Mouse (Mus musculus) A20 (cell line): ENCODE measurements around the gene Ifi27.
"Not testable (repeated sequence)": the region's sequence is repeated elsewhere in the genome, so short reads cannot be mapped to it uniquely, and the experiment has no call there.

Experiments used
- DNase-seq: peaks from one replicate; pipeline ENCODE4 v3.0.0-alpha.2; 2011; ENCODE audit warnings: low read depth, low spot score

Gene Ifi27

DNA sequence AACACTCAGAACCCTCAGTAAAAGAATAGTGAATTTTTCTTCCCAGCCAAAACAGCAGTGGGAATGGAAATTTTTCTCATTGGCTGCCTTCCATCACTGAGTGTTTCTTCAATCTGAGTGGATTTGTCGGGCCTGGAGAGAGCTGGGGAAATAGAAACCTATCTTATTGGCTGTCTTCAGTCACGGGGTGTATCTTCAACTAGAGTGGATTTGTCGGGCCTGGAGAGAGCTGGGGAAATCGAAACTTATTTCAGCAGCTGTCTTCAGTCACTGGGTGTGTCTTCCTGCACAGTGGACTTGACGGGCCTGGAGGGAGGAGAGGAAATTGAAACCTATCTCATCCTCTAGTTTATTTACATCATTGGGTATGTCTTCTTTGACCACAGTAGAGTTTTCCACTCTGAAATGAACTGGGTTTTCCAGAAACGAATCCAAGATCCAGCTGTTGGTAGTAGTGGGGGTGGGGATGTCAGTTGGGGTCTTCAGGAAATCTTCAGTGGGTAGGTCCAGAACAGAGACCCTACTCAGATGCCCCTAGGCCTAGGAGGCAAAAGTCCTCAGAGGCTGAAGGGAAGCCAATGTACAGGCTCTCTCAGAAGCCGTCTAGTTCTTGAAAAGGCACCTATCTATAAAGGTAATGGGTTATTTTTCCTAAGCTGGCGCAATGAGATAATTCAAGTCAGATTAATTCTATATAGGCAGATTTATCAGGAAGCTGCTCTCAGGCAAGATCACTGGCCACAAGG is at the start of gene Ifi27:
Gene Ifi27, plus strand, starts transcription at position 226 of the 746 bp plus-strand sequence.
- peak; percentile 12 for DNase-seq

- DNase-seq, result peak; percentile 97
Measured at GRCm38 (mm10) chr12:103388505-103389347, 45.3 kb upstream of the Ifi27 start, which contains the start of gene Otub2. Otub2 (plus strand) TSS chr12:103388682.

- no peak for DNase-seq
Measured at GRCm38 (mm10) chr12:103389348-103389727, 44.7 kb upstream of the Ifi27 start.

DNA sequence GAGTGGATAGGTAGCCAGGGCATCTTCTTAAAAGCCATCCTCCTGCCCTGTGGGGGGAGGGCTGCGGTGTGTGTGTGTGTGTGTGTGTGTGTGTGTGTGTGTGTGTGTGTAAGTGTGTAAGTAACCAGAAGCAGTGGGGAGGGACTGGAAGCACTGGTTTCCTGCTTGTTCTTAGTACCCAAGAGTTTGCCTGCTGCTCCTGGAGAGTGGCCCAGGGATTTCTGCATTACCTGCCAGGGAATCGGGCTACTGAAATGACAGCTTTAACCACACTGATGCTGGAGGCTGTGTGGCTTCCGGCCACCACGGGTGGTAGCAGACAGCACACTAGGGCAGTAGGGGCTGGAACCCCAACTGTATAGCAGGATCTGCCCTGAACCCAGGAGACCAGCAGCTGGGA is 44.0 kb upstream of the Ifi27 start:
- no peak for DNase-seq

- DNase-seq, result no peak
Measured at GRCm38 (mm10) chr12:103391098-103391497, 42.9 kb upstream of the Ifi27 start.

DNA sequence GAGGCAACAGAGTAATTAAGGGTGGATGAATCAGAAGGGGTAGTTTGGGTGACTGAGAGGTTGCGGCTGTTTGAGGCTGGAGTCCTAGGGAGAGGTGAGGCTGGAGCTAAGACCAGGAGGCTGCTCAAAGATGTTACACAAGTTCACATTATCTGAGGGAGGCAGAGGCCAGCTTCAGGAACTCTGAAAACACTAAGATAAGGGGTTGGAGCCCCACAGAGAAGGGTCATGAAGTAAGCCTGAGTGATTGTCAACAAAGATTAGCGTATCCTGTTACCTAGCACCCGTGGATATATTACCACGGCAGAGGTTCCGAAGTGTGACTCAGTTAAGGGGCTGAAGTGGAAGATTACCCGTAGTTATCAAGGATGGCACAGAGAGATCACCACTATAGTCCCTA is 40.5 kb upstream of the Ifi27 start:
- DNase-seq, result no peak

DNA sequence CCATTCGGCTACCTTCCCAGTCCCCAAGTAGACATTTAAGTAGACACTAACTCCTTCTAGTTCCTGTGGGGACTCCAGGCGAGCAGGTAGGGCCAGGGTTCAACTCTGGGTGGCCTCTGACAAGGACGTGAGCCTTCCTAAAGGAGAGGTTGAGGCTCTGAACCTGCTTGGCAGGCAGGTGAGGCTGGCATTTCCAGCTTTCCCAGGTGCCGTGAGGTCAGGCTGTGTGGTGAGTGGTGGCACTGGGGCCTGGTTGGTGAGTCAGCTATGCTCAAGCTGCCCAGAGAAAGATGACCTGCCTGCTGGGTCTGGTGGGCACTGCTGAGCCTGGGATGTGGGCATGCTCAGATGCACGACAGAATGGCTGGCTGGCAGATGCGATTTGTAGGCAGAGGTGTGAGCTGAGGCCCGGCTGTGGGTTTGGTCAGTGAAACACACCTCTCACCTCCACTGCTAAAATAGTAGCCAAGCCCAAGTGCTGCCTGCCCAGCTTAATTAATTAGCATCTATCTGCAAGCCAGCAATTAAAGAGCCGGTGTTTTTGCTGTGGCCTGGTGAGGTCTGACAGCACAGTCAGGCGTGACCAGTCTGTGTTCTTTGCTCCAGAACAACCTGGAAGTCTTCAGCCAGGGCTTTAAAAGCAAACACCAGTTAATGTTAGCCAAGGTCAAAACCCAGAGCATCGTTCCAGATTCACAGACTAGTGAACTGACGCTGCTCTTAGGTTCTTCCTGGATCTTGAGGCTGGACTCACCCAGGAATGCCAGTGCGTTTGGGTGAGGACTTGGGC is 38.3 kb upstream of the Ifi27 start:
- peak; percentile 18 for DNase-seq

DNA sequence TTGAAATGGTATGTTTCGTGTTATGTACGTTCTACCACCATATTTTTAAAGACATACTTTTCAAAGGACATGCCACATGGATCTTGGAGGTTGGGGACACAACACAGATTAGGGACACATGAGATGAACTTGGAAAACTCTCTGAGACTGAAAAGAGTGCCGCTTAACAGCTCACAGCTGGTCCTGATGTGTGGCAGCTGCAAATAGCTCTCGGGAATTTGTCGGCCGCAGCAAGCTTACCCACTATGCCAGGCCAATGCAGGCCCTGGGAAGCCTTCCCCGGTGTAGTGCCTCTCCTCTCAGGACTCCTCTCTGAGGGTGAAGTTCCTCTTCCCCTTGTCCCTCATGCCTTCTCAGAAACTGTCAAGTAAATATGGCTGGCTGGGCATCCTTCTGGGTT is 37.3 kb upstream of the Ifi27 start:
- DNase-seq, result no peak

DNA sequence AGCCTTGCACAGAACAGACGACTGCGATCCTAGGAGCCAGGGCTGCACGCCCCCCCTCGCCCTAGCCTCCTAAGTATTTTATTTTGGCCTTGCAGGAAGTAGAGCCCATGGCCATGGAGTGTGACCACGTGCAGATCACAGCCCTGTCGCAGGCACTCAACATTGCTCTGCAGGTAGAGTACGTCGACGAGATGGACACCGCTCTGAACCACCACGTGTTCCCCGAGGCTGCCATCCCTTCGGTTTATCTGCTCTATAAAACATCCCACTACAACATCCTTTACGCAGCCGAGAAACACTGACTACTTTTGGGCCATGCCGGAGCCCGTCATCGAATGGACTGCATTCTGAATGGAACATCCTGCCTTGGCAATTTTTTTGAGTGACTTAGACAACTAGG is 29.9 kb upstream of the Ifi27 start:
- no peak for DNase-seq

GRCm38 (mm10) chr12:103407720-103408119 is 26.3 kb upstream of the Ifi27 start, which contains the start of gene 9330161L09Rik:
9330161L09Rik (minus strand) TSS chr12:103407820.
- no peak for DNase-seq

DNA sequence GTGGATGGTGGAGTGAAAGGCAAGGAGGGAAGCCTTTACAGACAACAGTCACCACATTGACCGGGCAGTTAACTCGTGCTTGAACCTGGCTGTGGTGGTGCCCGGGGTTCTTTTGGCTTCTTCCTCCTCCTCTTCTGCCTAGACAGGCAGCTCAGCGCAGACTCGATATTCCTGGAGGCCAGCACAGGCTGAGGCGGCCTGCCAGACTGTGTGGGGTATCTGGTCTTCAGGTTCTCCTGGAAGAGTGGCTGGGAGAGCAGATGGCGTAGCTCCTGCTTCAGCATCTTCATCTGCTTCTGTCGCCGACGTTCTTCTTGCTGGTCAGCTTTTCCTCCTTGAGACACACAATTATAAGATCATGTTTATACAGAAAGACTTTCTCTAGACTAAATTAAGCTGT is 25.9 kb upstream of the Ifi27 start:
- DNase-seq, result no peak

DNA sequence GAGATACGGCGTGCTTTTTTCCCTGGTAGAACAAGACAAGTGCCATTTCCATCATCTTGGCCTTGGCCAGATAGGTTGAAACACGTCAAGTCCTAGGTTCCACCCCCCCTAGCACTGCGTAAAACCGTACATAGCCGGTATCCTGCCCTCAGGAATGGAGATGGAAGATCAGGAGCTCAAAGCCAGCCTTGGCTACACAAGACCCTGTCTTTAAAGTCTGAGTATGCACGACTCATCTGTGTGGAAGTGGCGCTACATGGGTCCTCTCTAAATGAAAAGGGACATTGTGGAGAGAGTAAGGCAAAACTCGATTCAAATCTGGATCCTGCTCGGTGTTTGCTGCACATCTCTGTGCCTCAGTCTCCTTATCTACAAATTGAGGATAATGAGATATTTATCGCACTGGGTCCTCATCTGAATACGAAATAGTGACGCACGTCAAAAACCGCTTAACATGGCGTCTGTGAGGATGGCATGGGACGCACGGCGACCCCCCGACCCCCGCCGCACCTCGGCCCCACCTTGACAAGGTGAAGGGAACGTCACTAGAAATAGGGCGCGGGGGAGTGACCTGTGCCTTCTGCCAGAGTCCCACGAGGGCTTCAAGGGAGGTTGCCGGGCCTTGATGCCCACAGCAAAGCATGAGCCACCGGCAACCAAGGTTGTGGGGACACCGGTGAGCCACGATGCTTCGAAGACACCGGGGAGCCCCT is 8.8 kb upstream of the Ifi27 start:
- no peak for DNase-seq

- DNase-seq, result peak; percentile 98
Measured at GRCm38 (mm10) chr12:103425729-103426470, 8.1 kb upstream of the Ifi27 start, which contains the start of gene Ddx24. Ddx24 (minus strand) TSS chr12:103425830.

GRCm38 (mm10) chr12:103426710-103427109 is 7.3 kb upstream of the Ifi27 start:
- DNase-seq, result no peak

GRCm38 (mm10) chr12:103433430-103433829 is 581 bp upstream of the Ifi27 start:
- no peak for DNase-seq

DNA sequence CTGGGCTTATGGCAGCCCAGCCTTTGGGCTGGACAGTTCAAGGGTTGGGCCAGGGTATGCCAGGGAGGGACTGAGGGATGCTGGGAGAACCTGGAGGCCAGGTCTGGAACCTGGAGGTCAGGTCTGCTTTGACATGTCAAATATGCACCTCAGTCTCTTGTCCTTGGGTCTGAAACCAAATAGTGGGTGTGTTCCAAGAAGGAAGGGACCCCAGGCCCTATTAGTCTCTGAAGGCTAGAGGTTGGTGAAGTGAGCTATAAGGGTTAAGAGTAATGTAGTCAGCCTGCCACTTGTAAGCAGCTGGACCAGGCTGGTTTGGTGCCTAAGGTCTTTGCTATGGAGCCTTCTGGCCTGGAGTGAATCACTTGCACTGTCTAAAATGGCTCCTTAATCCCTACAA is 850 bp downstream of the Ifi27 start:
- no peak for DNase-seq

- no peak for DNase-seq
Measured at GRCm38 (mm10) chr12:103437601-103438000, 3.6 kb downstream of the Ifi27 start.

- peak; percentile 75 for DNase-seq
Measured at GRCm38 (mm10) chr12:103443524-103443923, 9.5 kb downstream of the Ifi27 start, which contains the start of gene Ifi27l2a. Ifi27l2a (minus strand) TSS chr12:103443680.

- not testable (repeated sequence) for DNase-seq
Measured at GRCm38 (mm10) chr12:103444261-103444660, 10.2 kb downstream of the Ifi27 start.

- no peak for DNase-seq
Measured at GRCm38 (mm10) chr12:103445060-103445459, 11.0 kb downstream of the Ifi27 start.
